Mouse (Mus musculus): ENCODE measurements around the gene Srsf11. TPM values are rescaled to one million over a fixed set of nuclear protein-coding genes. Genes with fewer than 3 reads are reported as not detected.

Srsf11 gene
- total RNA-seq, 4 experiments from 2014 or later, result 24.3 to 38.7 (median 31.8) TPM

DNA sequence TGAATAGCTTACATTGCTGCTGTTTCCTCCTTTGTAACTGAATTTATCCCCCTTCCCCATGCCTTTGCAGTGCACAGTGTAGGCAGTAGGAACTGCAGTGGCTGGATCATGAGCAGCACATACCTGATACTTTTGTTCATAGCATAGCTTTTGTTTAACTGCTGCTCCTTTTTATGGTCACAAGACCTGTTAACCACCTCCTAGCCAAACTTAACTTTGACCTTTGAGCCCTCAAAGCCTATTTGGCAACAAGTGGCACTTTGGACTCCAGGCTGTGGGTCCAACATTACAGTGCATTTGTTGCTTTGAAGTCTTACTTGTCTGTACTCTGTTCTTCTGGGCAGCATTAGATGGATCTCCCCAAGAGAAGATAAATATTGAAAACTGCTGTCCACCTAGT is 43.1 kb downstream of the Srsf11 start:
- DNase-seq (ENCODE audit: low spot score in 2 of 2), result no peak

DNA sequence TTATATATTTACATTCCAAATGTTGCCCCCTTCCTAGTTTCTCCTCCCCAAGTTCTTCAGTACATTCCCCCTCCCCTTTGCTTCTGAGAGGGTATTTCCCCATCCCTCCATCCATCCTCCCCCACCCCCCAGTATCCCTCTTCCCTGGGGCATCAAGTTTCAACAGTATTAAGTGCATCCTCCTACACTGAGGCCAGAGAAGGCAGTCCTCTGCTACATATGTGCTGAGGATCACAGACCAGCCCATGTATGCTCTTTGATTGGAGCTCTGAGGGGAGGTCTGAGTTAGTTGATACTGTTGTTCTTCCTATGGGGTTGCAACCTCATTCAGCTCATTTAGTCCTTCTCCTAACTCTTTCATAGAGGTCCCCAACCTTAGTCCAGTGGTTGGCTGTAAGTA is 56.8 kb downstream of the Srsf11 start:
- no peak for DNase-seq (ENCODE audit: low spot score in 2 of 2)

DNA sequence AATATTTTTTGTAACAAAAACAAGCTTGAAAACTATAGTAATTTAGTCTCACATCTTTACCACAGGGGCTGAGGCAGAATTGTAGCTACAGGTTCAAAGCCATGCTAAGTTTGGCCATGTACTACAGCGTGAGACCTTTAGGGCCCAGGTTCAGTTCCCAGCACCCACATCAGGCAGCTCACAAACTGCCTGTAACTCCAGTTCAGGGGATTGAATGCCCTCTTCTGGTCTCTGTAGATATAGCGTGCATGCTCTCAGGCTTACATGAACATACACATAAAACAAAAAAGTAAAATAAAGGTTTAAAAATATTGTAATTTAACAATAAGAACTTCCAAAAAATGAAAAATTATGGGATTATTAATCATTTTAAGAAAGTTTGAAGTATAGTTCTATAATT is 63.2 kb downstream of the Srsf11 start:
- DNase-seq (ENCODE audit: low spot score in 2 of 2), result no peak

DNA sequence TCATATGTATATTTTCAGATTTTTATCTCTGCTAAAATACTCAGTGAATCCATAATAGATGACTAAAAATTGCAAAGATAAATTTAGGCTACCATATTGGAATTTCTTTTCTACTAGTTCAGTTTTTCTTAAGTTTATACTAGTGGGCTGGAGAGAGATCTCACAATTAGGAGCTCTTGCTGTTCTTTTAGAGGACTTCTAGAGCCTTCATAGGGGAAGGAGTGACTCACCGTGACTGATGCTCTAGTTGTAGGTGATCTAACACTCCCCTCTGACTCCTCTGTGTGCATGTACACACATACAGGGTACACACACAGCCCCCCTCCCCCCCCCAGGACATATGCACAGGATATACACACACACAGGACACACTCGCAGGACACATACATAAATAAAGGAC is 65.3 kb downstream of the Srsf11 start:
- DNase-seq (ENCODE audit: low spot score in 2 of 2), result no peak

Other genes with a start within 250 kb of the Srsf11 start
- 1 to 10 TPM; 1.5 to 6.5 (median 3.4) TPM for gene Cth, start 111.6 kb downstream of the Srsf11 start, total RNA-seq (2022)
- gene Ankrd13c, start 89.4 kb downstream of the Srsf11 start, total RNA-seq (2022), result 10 to 100 TPM; 22.9 to 31.1 (median 25.7) TPM
- gene Lrrc40, start within 50 bp of the Srsf11 start, total RNA-seq (2022), result 10 to 100 TPM in 1 of 4 experiments, 1 to 10 TPM in 3; 6.2 to 11.7 (median 7.5) TPM

Measured in gastrocnemius, adult 8-10 months (tissue).